Mouse (Mus musculus) ES-E14 (cell line): ENCODE data around the gene Dusp5. TPM values are rescaled to one million over a fixed set of nuclear protein-coding genes. Genes with fewer than 3 reads are reported as not detected.

Experiments used
- DNase-seq: peaks from one replicate; pipeline ENCODE4 v3.0.0-alpha.2; 2013; ENCODE audit warnings: low read depth, low spot score
- H3K27ac ChIP-seq: 2 replicates; pipeline ENCODE4 v1.5.1; 2012; ENCODE audit warnings: low read depth, mild to moderate bottlenecking, low read length, moderate library complexity, mixed read lengths; ENCODE audit not compliant: poor library complexity, insufficient read depth, severe bottlenecking
- H3K36me3 ChIP-seq: 2 replicates; pipeline ENCODE4 v1.6.1; 2012; ENCODE audit warnings: mild to moderate bottlenecking, low read length, moderate library complexity, mixed read lengths; ENCODE audit not compliant: control insufficient read depth, poor library complexity, insufficient read depth, severe bottlenecking
- H3K4me1 ChIP-seq, 2 experiments: fragments of 150-350 bp in 1 of 2; sonication (generic) in 1 of 2; 2 replicates each; pipeline ENCODE4 v1.6.1; 2012; ENCODE audit warnings: low read length in 2 of 2, mild to moderate bottlenecking in 1 of 2, mixed read lengths in 1 of 2; ENCODE audit not compliant: control insufficient read depth in 2 of 2, insufficient read depth in 2 of 2, poor library complexity in 1 of 2
- H3K4me3 ChIP-seq, 2 experiments: fragments of 150-350 bp in 1 of 2; sonication (generic) in 1 of 2; 2 replicates each; pipeline ENCODE4 v1.5.1; 2012; ENCODE audit warnings: low read length in 2 of 2, low read depth in 1 of 2, mild to moderate bottlenecking in 1 of 2, mixed read lengths in 1 of 2; ENCODE audit not compliant: insufficient read depth in 1 of 2, poor library complexity in 1 of 2, severe bottlenecking in 1 of 2
- H3K9ac ChIP-seq: 2 replicates; pipeline ENCODE4 v1.6.1; 2012; ENCODE audit warnings: low read depth, mild to moderate bottlenecking, low read length, mixed read lengths; ENCODE audit not compliant: poor library complexity, insufficient read depth, severe bottlenecking
- H3K9me3 ChIP-seq: fragments of 150-350 bp; sonication (generic); 2 replicates; pipeline ENCODE4 v1.6.1; 2012; ENCODE audit warnings: low read depth, mild to moderate bottlenecking, low read length; ENCODE audit not compliant: control insufficient read depth, insufficient read depth
- CHD2 ChIP-seq: IDR thresholded peaks from 2 replicates; pipeline ENCODE4 v1.6.1; 2014; ENCODE audit warnings: mild to moderate bottlenecking, low read depth, low read length, inconsistent platforms
- HCFC1 ChIP-seq: IDR thresholded peaks from 2 replicates; pipeline ENCODE4 v1.6.1; 2012; ENCODE audit warnings: low read length, inconsistent platforms, borderline replicate concordance; ENCODE audit not compliant: insufficient read depth
- MAFK ChIP-seq: IDR thresholded peaks from 2 replicates; pipeline ENCODE4 v1.6.1; 2014; ENCODE audit warnings: mild to moderate bottlenecking, low read depth, low read length, inconsistent platforms; ENCODE audit not compliant: insufficient read depth
- ZC3H11A ChIP-seq: IDR thresholded peaks from 2 replicates; pipeline ENCODE4 v1.6.1; 2012; ENCODE audit warnings: low read depth, mild to moderate bottlenecking, inconsistent platforms, low read length, borderline replicate concordance
- ZNF384 ChIP-seq: IDR thresholded peaks from 2 replicates; pipeline ENCODE4 v1.6.1; 2012; ENCODE audit warnings: low read depth, low read length, inconsistent platforms
- in situ Hi-C, 2 experiments: fragments of 600-800 bp; cut with MboI; formaldehyde crosslinking; loops; one replicate each; pipeline ENCODE4 v1.15.1; 2025; ENCODE audit warnings: low sequenced_read_pairs in 2 of 2, inconsistent platforms in 1 of 2; ENCODE audit not compliant: unreplicated experiment in 2 of 2
- total RNA-seq: library from RNA; depleted of rRNA; stranded (reverse); fragments of 300-350 nt; gene quantifications from 2 replicates; pipeline ENCODE4 v1.2.3, GENCODE M21; 2012

Dusp5 gene
- total RNA-seq, 1 experiment = 24.1 TPM

DNA sequence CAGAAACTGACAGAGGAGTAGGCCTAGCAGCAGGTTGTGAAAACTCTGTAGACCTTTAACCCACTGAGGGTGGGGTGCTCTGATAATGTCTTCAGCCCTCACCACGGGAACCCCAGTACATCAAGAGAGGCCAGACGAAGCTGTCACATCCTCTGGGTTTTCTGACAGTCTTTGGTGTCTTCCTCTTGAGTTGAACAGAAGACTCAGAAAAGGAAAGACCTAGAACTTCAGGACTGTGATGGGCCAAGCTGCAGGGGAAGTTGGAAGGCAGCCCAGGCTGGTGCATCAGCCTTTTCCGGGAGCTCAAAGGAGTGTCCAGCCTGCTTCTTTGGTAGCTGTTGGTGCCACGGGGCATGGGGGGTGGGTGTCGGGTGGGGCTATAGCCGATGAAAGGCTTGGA, 6.5 kb downstream of the Dusp5 start:
- no peak overlapping the region for H3K27ac ChIP-seq
- TF ChIP-seq MAFK (no peak), CHD2 (no peak), ZC3H11A (no peak), HCFC1 (no peak), ZNF384 (no peak)
- no peaks in the 10 kb centered on the region for H3K9me3 ChIP-seq
- DNase-seq = no peak
- H3K4me3 ChIP-seq = no peak overlapping the region
- no peak overlapping the region for H3K9ac ChIP-seq
- H3K36me3 ChIP-seq = peaks cover 13% of the 10 kb centered on the region
- in situ Hi-C loops = no loop called here
- peaks cover 0 to 7% of the 10 kb centered on the region in 2 experiments; a peak in 1 of 4 replicates for H3K4me1 ChIP-seq

DNA sequence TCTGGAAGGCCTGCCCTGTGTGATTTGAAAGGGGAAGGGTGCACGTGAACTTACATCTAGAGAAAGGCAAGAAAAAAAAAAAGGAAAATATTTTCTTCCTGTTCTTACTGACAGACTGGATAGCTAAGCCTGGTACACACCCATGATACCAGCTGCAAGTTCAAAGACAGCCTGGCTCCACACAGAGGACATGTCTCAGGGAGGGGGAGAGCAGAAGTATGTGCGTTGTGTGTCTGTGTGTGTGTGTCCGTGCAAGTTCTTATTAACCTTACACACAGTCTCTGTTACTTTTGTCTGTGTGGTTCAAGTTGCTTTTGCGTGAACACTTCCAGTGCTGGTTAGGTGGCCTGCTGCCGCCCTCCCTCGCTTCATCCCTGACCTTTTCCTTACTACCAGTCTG, 7.3 kb downstream of the Dusp5 start:
- Histone ChIP-seq H3K4me1 (peaks cover 0 to 4% of the 10 kb centered on the region in 2 experiments; a peak in 1 of 4 replicates), H3K36me3 (peaks cover 21% of the 10 kb centered on the region), H3K9me3 (no peaks in the 10 kb centered on the region), H3K27ac (no peak overlapping the region), H3K9ac (no peak overlapping the region), H3K4me3 (no peak overlapping the region)
- no peak for DNase-seq
- TF ChIP-seq MAFK (no peak), HCFC1 (no peak), ZC3H11A (no peak), ZNF384 (no peak), CHD2 (no peak)
- in situ Hi-C loops = no loop called here

DNA sequence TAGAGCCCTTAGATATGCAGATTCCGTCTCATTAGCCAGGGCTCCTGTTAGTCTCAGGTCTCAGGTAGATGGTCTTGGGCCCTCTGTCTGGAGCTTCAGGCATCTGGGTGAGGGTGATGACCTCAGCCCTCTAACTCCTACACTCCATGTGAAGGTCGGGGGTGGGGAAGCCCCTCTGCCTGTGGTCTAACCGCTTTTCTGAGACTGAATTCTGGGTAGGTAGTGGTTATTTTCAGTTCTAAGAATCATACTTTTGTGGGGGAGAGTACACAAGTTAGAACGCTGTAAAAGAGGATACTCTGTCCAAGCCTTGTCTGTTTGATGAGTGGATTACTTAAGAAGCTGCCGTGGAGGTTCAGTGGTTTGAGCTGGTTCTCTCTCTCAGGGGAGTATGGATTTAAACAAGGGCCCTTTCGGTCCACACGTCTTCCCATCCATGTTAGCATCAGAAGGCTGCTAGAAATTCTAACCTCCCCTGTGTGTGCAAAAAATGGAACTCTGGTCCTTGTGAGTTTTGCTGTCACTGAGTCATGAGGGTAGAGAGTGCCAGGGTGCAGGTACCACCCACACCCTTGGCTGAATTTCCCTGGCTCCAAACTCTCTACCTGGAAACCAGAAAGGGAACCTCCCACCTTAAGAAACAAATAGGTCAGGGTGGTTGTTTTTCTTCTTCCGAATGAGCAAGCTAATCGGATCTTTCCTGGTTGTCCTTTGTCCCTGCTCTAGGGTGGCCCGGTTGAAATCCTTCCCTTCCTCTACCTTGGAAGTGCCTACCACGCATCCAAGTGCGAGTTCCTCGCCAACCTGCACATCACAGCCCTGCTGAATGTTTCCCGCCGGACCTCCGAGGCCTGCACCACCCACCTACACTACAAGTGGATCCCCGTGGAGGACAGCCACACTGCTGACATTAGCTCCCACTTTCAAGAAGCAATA, 8.1 kb downstream of the Dusp5 start:
- in situ Hi-C loops = no loop called here
- Histone ChIP-seq H3K4me3 (no peak overlapping the region), H3K4me1 (peaks cover 0 to 4% of the 10 kb centered on the region in 2 experiments; a peak in 1 of 4 replicates), H3K36me3 (peaks cover 26% of the 10 kb centered on the region), H3K27ac (no peak overlapping the region), H3K9ac (no peak overlapping the region), H3K9me3 (no peaks in the 10 kb centered on the region)
- no peak for DNase-seq
- no peak for TF ChIP-seq MAFK
- no peak for TF ChIP-seq HCFC1
- TF ChIP-seq ZNF384 = no peak
- no peak for TF ChIP-seq CHD2
- TF ChIP-seq ZC3H11A = no peak

DNA sequence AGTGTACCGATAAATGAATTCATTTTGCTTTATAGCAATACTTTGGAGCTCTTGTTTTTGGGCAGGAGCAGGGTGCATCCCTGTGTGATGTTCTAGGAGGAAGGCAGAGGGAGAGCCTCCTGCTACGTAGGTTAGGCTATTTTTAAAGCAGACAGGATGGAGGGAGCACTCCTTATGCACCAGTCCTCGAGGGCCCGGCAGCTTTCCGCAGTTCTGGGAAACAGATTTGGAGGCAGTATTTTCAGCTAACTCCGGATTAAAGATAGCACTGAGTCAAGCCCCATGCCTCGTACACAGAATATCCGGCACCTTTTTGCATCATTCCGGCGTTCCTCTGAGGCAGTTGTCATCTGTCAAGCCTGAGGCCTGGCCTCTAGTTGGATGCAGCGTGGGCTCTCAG, 9.1 kb downstream of the Dusp5 start:
- Histone ChIP-seq H3K4me3 (no peak overlapping the region), H3K4me1 (peaks cover 0 to 4% of the 10 kb centered on the region in 2 experiments; a peak in 1 of 4 replicates), H3K9me3 (no peaks in the 10 kb centered on the region), H3K36me3 (peaks cover 26% of the 10 kb centered on the region), H3K27ac (no peak overlapping the region), H3K9ac (no peak overlapping the region)
- no peak for DNase-seq
- in situ Hi-C loops = no loop called here
- no peak for TF ChIP-seq ZNF384
- TF ChIP-seq HCFC1 = no peak
- TF ChIP-seq ZC3H11A = no peak
- TF ChIP-seq MAFK = no peak
- no peak for TF ChIP-seq CHD2
